Mouse (Mus musculus): ENCODE results near the gene Pip4k2c.

Gene Pip4k2c

DNA sequence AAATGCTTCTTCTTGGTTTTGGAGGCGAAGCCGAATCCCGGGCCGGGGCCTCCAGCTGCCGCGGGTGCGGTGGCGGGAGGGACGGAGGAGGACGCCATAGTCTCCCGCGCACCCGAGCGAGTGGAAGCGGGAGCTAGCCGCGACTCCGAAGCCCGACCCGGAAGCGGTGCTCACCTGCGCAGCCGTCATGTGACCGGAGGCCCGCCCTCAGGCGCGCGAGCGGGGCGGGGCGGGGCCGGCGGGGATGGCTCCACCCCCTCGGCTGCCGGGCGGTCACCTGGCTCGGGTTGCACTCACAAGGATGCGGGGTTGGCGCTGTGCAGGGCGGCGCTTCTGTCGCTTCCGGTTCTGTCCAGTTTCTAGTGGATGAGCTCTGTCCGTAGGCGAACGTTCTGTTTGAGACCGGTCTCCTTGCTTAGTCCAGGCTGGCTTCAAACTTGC lies at the start of gene Pip4k2c:
TSS of gene Pip4k2c (minus strand) at position 172 of the 441 bp plus-strand sequence.
- DNase-seq = peak; percentile 91 to 97

DNA sequence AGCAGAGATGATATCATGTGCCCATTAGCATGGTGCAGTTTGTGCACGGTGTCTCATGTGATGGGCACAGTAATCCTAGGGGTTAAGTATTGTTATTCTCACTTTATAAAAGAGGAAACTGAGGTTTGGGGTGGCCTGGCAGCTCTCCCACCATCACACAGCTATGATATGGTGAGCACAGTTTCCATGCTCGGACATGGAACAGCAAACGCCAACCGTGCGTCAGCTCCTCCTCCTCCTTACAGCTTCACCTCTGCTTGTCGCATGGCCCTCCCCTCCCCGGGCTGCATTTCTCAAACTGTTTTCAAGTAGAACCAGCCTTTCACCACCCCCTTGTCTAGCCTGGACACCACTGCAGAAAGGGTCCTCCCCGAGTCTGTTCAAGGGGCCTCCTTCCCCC lies 47.1 kb upstream of the Pip4k2c start:
- no peak for DNase-seq

DNA sequence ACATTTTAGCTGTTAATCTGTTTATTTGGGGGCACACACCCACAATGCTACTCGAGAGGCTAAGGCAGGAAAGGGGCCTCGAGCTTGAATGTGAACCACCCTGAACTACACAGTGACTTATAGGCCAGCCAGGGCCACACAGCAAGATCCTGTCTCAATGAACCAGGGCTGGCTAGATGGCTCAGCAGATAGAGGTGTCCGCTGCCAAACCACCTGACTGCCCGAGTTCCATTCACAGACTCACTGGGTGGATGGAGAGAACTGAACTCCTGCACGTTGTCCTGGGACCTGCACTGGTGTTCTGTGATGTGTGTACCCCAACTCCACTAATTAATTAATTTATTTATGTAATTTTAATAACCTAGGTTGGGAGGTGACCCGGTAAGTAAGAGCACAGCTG lies 46.4 kb upstream of the Pip4k2c start:
- no peak for DNase-seq

DNA sequence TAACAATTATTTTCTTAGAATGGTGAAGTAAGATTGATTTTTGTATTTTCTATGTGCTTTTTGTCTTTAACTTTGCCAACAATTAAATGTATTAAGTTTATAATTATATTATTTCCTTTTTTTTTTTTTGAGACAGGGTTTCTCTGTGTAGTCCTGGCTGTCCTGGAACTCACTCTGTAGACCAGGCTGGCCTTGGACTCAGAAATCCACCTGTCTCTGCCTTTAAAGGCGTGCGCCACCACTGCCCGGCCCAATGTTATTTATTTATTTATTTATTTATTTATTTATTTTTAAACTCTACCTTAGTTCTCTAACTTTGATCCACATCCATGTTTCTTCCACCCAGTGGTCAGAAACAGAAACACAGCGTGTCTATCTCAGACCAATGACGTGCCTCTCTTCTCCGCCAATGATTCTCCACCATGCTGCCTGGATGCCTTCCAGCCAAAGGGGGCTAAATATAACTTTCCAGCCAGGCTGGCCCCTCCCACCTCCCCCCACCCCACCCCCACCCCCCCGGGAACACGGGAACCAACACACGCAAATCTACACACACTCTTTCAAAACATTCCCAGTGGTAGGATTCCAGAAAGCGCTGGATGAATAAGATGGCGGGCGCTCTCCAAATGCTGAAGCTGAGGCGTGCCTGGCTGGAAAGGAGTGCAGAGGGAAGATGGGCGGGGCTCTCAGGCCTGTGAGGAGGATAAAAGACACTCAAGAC lies 44.4 kb upstream of the Pip4k2c start:
- DNase-seq = peak; percentile 71 to 72

DNA sequence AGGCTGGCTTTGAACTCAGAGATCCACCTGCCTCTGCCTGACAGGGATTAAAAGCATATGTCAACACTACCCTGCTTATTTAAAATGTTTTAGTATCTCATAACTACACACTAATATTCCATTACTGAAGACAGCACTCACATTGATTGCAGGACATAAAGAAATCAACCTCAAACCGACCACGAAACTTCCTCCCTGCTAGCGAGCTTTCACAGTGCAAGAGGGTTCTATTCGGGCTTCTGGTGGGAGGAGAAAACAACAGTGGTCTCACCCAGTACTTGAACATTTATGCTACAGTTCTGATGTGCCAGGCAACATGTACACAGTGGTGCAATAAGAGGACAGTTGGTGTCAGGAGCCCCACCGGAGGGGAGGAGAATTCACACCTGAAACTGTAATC lies 39.4 kb upstream of the Pip4k2c start:
- no peak for DNase-seq

DNA sequence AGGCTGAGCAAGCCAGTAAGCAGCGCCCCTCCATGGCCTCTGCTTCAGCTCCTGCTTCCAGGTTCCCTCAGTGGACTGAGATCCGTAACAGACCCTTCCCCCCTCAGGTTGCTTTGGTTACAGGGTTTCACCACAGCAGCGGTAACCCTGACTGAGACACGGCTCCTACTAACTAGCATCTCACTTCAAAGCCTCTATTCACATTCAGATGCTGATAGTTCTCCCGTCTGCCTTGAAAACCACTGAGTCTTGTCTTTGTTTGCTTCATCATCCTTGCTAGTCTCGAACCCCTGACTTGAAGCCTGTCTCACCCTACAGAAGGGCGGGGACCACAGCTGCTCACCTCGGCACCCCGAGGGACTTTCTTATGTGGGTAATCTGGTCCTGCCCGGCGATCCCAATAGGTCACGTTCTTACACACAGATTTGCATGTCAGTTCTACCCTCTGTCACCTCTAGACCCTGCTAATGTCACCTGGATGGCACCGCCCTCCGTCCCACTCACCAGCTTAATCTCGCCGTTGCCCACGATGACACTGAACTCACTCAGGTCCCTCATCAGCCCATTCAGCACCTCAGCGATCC lies 26.9 kb upstream of the Pip4k2c start:
- DNase-seq = no peak

DNA sequence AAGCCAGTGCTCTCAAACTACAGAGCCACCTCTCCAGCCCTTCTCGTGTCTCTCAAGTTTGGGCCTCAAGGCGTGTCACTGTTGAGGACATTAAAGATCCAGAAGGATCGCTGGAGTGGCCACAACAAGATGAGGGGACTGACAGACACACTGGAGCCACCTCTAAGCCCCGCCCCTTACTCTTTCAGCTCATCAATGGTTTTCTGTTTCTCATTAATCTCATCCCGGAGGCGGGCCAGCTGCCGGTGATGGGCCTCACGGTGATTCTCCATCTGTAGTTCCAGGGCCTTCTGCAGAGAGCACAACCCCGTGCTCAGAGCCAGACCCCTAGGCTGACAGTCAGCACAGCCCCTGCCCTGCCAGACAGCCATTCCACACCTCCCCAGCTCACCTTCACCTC lies 25.2 kb upstream of the Pip4k2c start:
- DNase-seq = no peak

DNA sequence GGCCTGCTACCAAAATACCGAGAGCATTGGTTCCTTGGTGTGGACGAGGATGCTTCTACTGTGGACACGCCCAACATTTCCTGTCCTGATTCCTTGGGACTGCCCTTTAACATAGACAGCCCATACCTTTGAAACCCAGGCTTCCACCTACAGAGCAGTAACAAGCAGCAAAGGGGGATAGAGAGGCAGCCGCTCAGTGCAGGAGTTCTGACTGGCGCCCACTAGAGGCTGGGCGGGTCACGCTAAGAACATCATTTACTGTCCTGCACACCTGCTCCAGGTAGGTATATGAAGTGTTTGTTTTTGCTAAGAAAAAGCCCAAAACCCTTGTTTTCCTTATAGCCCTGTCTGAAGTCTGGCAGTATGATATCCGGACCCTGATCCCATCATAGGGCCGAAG lies 21.8 kb upstream of the Pip4k2c start:
- DNase-seq = no peak

DNA sequence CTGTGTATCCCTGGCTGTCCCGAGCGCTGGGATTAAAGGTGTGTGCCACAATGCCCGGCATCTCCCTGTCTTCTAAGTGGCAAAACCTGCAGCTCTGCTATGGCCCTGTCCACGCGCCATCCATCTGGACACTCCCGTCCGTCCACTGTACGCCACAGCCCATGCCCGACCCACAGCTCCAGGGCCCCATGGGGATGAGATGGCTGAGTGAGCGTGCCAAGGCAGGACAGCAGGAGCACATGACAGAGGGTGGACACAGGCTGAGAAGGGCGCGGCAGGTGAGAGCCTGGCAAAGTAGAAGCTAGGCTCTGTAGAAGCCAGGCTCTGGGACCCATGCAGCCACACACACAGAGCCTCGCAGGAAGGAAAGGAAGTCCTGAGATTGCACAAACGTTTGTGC lies 20.4 kb upstream of the Pip4k2c start:
- no peak for DNase-seq

DNA sequence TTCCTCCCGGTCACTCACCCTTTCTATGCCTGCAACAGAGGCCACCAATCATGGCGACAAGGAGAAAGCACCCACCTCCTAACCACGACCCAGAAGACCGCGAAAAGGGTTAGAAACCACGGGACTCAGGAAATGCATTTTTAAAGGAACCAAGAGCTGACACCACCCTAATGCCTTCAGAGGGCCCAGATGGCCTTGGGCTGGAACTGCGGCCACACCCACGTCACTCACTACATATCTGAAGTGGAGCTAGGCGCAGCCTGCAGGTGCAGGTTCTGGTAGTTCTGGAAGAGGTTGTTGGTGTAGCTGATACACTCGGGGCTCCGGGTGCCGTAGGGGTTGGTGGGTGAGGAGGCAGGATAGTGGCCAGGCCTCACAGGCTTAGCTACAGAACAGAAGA lies 19.3 kb upstream of the Pip4k2c start:
- no peak for DNase-seq

DNA sequence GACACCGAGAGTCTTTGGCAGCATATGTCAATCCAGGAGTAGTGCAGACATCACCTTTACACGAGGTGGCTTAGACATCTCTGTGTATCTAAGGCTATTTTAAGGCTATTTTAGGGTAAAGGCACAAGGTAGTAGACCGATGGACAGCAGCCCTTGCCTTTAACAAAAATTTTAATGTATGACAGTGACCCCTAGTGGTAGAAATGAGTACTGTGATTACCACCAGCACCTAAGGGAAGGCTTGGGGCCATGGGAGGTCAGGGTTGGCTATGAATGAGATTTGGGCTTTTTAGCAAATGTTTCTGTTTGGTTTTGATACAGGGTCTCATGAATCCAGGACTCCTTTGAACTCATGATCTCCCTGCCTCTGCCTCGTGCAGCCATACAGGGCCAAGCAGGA lies 17.5 kb upstream of the Pip4k2c start:
- DNase-seq = peak in 1 of 2 experiments; percentile 53

DNA sequence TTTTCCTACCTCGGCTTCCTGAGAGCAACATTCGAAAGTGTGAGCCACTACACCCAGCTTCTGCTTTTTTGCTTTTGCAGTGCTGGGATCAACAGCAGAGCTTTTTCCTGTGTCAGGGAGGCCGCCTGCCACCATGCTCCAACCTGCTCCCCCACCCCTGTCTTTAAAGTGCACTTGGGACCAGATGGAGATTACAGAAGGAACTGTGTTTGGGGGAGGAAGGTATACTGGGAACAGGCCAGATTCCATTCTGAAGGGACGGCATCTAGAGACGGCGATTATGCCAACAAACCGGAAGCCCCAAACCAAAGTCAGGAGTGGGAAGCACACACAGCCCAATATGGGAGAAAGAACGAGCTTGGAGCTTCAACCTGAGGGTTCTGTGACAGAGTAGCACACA lies 15.8 kb upstream of the Pip4k2c start:
- DNase-seq = no peak

DNA sequence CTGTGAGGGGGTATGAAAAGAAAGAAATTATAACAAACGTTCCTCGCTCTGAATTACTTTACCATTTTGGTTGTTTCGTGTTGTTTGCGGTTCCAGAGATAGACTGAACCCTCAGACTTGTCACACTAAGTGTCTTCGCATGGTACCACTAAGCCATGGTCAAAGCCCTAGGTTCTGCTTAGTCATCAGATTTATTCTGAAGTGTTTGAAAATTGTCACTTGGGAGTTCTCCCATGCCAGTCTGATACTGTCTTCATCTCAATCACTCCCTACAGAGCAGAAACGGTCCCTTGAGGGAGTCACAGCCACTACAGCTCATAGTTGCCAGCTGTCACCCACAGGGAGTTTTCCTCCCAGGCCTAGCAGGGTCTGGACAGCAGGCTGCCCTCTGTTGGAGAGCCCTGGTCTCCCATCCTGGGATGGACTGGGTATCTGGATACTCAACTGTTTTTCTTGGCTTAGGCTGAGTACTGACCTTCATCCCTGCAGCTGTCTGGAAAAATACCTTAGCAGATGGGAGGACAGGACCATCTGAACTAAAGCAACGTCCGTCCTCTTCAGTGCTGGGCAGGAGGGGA lies 15.0 kb upstream of the Pip4k2c start:
- DNase-seq = peak; percentile 40 to 62

DNA sequence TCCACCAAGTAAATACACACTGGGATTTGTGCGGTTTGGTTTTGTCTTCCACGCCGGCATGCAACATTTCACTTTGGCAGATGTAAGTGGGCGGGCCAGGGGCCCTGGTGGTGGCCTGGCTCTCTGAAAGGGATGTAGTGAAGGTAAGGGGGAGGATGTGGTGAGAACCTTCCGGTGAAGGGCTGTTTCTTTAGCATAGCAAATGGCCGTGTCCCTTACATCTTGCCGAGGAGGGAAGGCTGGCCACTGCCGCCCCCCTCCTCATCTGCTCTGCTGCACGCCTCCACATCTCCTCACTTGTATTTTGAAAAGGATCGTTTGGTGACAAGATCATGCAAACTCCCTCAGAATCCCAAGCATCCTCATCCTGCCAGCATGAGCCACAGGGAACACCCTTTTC lies 14.3 kb upstream of the Pip4k2c start:
- no peak for DNase-seq

DNA sequence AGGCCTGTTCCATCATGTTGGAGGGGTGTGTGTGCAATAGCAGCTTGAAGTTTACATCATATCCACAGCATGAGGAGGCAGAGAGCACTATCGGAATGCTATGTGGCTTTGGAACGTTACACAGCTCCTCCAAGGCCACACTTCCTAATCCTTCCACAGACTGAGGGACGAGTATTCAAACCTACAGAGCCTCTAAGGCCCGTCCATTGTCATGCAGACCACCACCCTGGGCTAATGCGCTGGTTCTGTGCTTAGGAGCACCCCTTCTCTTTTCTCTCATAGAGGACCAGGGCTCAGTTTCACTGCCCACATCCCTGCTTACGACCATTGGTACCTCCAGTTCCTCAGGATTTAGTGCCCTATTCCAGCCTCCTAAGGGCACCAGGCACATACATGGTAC lies 13.8 kb upstream of the Pip4k2c start:
- no peak for DNase-seq

DNA sequence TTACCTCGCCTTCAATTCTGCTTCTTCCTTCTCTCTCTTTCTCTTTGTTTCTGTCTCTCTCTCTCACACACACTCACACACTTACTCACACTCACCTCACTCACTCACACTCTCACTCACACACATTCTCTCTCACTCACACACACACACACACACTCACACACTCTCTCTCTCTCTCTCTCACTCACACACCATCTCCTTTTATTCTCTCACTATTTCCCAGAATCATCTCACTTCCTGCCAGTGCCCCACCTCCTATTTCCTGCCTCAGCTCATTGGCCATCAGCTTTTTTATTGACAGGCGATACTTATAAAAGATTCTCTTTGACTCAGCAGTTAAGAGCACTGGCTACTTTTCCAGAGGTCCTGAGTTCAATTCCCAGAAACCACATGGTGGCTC lies 7.0 kb upstream of the Pip4k2c start:
- no peak for DNase-seq

DNA sequence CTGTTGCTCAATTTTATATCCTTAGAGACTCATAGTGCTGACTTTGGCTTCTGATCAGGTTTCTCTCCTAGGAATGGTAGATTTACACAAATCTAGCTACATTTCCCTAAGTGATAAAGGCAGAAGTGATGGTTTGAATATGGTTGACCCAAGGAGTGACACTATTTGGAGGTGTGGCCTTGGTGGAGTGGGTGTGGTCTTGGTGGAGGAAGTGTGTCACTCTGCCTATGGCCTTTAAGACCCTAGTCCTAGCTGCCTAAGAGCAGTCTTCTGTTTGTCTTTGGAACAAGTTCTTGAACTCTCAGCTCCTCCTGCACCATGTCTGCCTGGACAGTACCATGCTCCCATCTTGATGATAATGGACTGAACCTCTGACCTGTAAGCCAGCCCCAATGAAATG lies 5.8 kb upstream of the Pip4k2c start:
- DNase-seq = no peak

DNA sequence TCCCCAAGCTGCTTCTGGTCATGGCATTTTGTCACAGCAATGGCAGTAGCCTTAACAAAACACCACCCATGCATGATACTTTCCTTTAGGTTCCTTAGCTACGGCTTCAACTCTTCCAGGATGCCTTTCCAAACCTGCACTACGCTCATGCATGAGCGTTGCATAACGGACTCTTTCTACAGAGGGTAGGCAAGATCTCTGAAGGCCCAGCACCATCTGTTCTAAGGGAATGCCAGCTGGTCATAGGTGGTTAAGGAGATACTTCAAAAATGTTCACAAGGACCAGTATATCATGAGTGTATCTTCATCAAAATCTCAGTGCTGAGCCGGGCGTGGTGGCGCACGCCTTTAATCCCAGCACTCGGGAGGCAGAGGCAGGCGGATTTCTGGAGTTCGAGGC lies 5.1 kb upstream of the Pip4k2c start:
- no peak for DNase-seq

DNA sequence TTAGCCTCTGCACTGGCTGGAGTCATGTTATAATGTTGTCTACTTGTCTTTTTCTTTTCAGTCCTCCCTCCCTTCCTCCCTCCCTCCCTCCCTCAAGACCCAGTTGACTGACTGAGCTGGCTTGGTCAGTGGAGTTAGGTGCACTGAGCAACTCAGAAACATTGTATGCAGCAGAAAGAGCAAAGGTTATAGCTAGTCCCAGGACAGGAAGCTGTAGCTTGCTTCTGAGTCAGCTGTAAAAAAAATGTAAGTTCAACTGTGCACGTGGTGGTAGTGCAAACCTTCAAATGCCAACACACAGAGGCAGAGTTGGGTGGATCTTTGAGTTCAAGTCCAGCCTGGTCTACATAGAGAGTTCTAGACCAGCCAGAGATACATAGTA lies 3.0 kb upstream of the Pip4k2c start:
- DNase-seq = no peak

DNA sequence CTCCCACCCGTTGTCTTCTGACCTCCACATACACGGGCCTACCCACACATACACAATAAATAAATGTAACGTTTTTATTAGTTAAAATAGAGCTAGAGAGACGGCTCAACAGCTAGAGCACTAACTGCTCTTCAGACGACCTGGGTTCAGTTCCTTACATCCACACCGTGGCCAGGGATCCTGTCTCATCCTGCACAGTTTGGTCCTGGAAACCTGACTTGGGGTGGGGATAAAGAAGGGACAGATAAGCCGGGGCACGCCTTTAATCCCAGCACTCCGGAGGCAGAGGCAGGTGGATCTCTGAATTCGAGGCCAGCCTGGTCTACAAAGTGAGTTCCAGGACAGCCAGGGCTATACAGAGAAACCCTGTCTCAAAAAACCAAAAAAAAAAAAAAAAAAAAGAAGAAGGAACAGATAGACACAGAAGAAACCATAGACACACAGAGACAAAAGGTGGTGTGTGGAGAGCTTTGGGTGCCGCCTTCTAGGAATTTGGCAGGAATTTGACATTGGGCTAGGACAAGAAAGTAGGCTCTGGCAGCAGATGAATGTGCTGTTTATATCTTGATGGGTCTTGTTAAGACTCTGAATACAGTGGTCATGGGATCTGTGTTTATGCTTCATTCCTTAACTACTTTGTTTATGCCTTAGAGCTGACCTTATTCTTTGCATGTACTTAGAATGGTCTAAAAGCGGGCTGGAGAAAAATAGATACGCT lies 2.5 kb upstream of the Pip4k2c start:
- no peak for DNase-seq

DNA sequence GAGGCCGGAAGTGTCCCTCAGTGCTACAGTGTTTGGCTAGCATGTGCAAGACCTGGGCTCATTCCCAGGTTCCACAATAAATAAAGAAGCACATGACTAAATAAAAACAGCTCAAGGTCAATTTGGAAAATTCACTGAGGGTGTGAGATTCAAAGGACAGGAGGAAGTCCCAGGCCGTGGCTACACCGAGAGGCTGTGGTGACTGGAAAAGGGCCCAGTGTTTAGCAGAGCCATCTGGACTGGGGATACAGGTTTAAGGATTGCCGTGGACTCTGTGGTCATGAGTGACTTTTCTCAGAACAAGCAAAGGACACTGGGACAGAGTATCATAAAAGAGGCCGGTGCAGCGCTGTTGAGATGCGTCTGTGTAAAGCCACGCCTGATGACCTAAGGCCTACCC lies 1.9 kb upstream of the Pip4k2c start:
- no peak for DNase-seq

DNA sequence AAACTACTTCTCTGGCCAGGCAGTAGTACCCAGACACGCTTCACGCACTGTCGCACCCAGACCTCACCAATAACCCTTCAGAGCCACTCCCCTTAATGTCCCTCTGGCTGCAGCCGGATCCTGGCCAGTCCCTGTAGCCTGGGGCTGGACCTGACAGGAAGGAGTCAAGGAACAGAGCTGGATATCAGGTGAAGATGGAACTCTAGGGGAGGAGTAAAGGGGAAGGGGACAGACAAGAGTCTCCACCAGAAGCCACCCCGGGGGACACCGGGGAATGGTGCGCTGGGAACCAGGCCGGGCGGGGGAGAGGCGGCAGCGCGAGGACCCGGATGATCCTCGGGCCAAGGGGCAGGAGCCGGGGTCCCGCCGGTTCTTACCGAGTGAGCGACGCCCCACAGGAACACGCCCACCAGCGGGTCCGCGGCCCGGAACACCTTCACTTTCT lies 402 bp downstream of the Pip4k2c start:
- DNase-seq = peak; percentile 79 to 94

DNA sequence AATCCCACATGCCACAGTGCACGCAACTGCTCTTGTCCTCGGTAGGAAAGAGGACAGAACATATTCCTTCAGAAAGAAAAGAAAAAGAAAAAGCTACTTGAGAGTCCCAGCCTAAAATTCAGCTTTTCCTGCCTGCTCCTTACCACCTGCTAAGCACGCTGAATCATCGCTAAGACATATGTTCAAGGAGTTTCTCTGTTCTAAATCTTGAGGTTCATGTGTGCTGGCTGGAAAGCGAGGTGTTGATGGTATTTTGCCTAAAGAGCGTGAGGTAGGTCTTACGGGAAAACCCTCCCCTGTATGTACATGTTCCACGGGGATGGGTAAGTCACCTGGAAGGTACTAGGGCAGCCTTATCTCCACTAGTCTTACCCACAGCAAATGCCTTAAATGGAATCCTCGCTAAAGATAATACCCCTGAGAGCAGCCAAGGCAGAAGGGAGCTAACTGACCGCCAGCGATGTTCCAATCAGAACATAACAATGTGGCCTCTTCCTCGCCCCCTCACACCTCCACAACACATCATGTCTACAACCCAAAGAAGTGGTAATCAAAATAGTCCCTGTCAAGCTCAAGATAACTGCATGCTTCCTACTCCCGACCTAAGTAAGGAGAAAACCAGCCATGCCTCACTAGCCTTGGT lies 1.3 kb downstream of the Pip4k2c start:
- DNase-seq = no peak
